Mouse (Mus musculus) myocyte (in vitro differentiated cells): ENCODE measurements around the gene Ap2a1.

Experiments used
- E2F4 ChIP-seq: IDR thresholded peaks from one replicate; pipeline ENCODE4 v1.6.1; 2011; ENCODE audit warnings: mild to moderate bottlenecking, control low read depth, moderate library complexity; ENCODE audit not compliant: insufficient read depth
- MYOD1 ChIP-seq, 3 experiments: IDR thresholded peaks; one replicate each; pipeline ENCODE4 v1.6.1; 2011; ENCODE audit warnings: control low read depth in 2 of 3, low read depth in 2 of 3, mild to moderate bottlenecking in 2 of 3, moderate library complexity in 1 of 3; ENCODE audit not compliant: insufficient read length in 2 of 3, control insufficient read depth in 1 of 3
- POLR2A ChIP-seq: IDR thresholded peaks from one replicate; pipeline ENCODE4 v1.6.1; 2011; ENCODE audit warnings: low read depth, mild to moderate bottlenecking, control low read depth, moderate library complexity; ENCODE audit not compliant: insufficient read length
- USF1 ChIP-seq: IDR thresholded peaks from one replicate; pipeline ENCODE4 v1.6.1; 2011; ENCODE audit warnings: low read depth, mild to moderate bottlenecking, control low read depth, moderate library complexity

DNA sequence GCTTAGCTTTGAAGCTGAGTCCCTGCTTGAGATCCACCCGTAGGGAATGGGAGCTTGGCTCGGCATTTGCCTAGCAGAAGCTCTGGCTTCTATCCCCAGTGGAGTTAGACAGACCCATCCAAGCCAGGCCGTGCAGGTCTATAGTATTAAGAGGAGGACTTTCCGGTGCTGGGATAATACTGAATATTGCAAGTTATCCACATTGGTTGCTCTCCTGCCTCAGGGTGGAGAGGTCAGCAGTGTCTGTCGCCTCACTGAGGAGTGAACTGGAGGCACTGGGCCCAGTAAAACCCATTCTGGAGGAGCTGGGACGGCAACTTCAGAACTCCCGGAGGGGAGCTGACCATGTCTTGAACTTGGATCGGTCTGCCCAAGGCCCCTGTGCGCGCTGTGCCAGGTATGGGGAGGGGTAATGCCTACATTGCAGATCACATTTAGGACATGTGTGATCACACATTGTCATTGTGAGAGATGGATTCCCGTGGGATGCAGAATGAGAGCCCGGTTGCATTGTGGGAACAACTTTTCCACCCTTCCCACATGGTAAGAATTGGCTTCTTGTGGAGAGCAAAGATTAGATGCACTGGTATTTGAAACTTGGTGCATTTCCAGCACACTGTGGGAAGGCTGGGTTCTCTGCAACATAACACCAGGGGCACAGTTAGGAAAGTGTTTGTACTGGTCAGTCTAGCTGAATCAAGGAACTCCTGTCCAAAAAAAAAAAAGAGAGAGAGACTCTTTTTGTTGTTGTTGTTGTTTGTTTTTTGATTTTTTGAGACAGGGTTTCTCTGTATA, 25.0 kb upstream of the Ap2a1 start:
- TF ChIP-seq POLR2A (no peak), USF1 (no peak), E2F4 (no peak), MYOD1 (IDR thresholded peaks at IDR 0.05; ENCODE audit: control insufficient read depth in 1 of 3, insufficient read length in 2 of 3, low read depth in 2 of 3) (no peak)
